Mouse (Mus musculus) adrenal gland, adult 10 weeks (tissue): ENCODE measurements around the gene Odr4. TPM values are rescaled to one million over a fixed set of nuclear protein-coding genes. Genes with fewer than 3 reads are reported as not detected.

Experiments
- polyA plus RNA-seq: library from polyadenylated mRNA; stranded (reverse); fragments of 350-450 nt; fragmentation: Illumina TruSeq; extraction: RNeasy Lipid Tissue Mini Kit (QIAGEN cat#74804); gene quantifications from one replicate; pipeline ENCODE4 v1.2.3, GENCODE M21; 2014; ENCODE audit warnings: low read depth, low replicate concordance

Gene Odr4
- 230 TPM for polyA plus RNA-seq

DNA sequence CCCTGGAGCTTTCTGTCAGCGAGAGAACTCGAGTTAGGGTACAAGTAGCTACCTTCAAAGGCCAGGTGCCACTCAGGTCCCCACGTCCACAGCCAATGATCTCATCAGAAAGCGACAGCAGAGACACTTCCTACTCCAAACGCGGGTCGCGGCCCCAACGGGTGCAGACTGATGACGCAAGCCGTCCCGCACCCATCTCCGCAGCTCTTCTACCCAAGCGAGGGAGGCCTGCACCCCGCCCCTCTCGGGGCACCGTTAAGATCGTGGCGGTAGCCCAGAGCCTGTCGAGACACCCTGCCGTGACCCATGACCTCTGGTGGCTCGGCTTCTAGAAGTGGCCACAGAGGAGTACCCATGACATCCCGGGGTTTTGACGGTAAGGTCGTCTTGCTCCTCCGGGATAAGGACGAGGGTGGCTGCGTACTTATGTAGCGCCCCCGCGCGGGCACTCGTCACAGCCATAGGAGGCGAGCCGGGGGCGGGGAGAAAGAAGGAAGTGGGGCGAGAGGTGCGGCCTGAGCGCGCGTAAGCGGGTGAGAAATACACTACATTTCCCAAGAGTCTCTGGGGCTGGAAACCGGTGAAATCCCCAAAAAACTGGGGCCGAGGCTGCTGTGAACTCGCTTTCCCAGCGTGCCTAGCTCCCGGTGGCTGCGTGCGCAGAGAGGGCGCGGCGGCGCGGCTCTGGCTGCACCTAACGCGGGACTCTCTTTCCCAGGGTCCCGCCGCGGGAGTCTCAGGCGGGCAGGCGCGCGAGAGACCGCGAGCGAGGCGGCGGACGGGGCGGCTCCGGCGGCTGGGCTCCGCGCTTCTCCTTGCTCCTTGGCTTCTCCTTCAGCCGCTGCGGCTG is at the start of gene Odr4, which contains the start of gene Tpr:
Odr4 (minus strand) TSS at position 443 of the 850 bp plus-strand sequence.
Tpr (plus strand) TSS at position 201 of the 850 bp plus-strand sequence.

GRCm38 (mm10) chr1:150319205-150319604 is 73.7 kb downstream of the Odr4 start, which contains the start of gene Pdc:
Gene Pdc (plus strand): TSS chr1:150319417.

Other genes starting within 250 kb of the Odr4 start
- not detected for gene Pdc, start 73.7 kb downstream of the Odr4 start, polyA plus RNA-seq
- 202 TPM for gene Tpr, start 242 bp downstream of the Odr4 start, polyA plus RNA-seq
- 1.7 TPM for gene Prg4, start 73.1 kb upstream of the Odr4 start, polyA plus RNA-seq